Mouse (Mus musculus) heart, embryonic 14.5 days (tissue): Measurements from ENCODE around the gene Ovgp1. TPM values are rescaled to one million over a fixed set of nuclear protein-coding genes. Genes with fewer than 3 reads are reported as not detected.

ENCODE experiments used
- ATAC-seq: fragments of 200-750 bp; cut with Nextera tagmentation; 2 replicates; pipeline ENCODE4 v1.8.0; 2017; ENCODE audit warnings: low read depth, moderate TSS enrichment; ENCODE audit not compliant: insufficient number of reproducible peaks, insufficient read depth, low FRiP score
- H3K27ac ChIP-seq, 2 experiments: fragments of 200-500 bp in 1 of 2; fragments of 300-500 bp in 1 of 2; sonication (generic) in 1 of 2; replicated peaks in 1 of 2; 2 replicates each; pipeline ENCODE4 v1.5.1; 2012 to 2014; ENCODE audit warnings: low read depth in 2 of 2, low read length in 2 of 2, control low read depth in 1 of 2, mild to moderate bottlenecking in 1 of 2, mixed read lengths in 1 of 2; ENCODE audit not compliant: control insufficient read depth in 1 of 2, insufficient read depth in 1 of 2
- H3K27me3 ChIP-seq: fragments of 300-500 bp; sonication (generic); 2 replicates; pipeline ENCODE4 v1.6.1; 2014; ENCODE audit warnings: mild to moderate bottlenecking, low read length, control low read depth; ENCODE audit not compliant: control insufficient read depth, insufficient read depth
- H3K36me3 ChIP-seq: fragments of 300-500 bp; sonication (generic); 2 replicates; pipeline ENCODE4 v1.6.1; 2014; ENCODE audit warnings: mild to moderate bottlenecking, control low read depth, low read length, mixed read lengths; ENCODE audit not compliant: control insufficient read depth, insufficient read depth
- H3K4me1 ChIP-seq, 2 experiments: fragments of 200-500 bp in 1 of 2; fragments of 300-500 bp in 1 of 2; sonication (generic) in 1 of 2; 2 replicates each; pipeline ENCODE4 v1.6.1; 2012 to 2014; ENCODE audit warnings: low read length in 2 of 2, control low read depth in 1 of 2, mixed read lengths in 1 of 2; ENCODE audit not compliant: control insufficient read depth in 2 of 2, insufficient read depth in 2 of 2
- H3K4me2 ChIP-seq: fragments of 300-500 bp; sonication (generic); 2 replicates; pipeline ENCODE4 v1.6.1; 2014; ENCODE audit warnings: mild to moderate bottlenecking, low read length
- H3K4me3 ChIP-seq, 2 experiments: fragments of 200-500 bp in 1 of 2; fragments of 300-500 bp in 1 of 2; sonication (generic) in 1 of 2; 2 replicates each; pipeline ENCODE4 v1.5.1; 2012 to 2014; ENCODE audit warnings: low read length in 2 of 2, mild to moderate bottlenecking in 2 of 2, control low read depth in 1 of 2, low read depth in 1 of 2, moderate library complexity in 1 of 2; ENCODE audit not compliant: control insufficient read depth in 1 of 2, insufficient read depth in 1 of 2
- H3K9ac ChIP-seq: fragments of 300-500 bp; sonication (generic); 2 replicates; pipeline ENCODE4 v1.6.1; 2014; ENCODE audit warnings: mild to moderate bottlenecking, low read length
- H3K9me3 ChIP-seq: fragments of 300-500 bp; sonication (generic); 2 replicates; pipeline ENCODE4 v1.6.1; 2016; ENCODE audit warnings: low read length, control low read depth; ENCODE audit not compliant: control insufficient read depth
- WGBS: fragments of 180-500 bp; shearing (Covaris S2); extraction: QIAGEN DNeasy Blood & Tissue Kit; methylation state at CpG from one replicate; pipeline ENCODE4 v1.1.7; 2014; 5-methylcytosine and 5-hydroxymethylcytosine counted together
- polyA plus RNA-seq: library from polyadenylated mRNA; unstranded; fragments of >200 nt; fragmentation: Nextera tagmentation; extraction: Ambion mirVana; gene quantifications from 2 replicates; pipeline ENCODE4 v1.2.1, GENCODE M21; 2014

The Ovgp1 gene
- polyA plus RNA-seq, 1 experiment from 2014 or later: 1.8 TPM

- no peak for ATAC-seq
Measured at GRCm38 (mm10) chr3:106024135-106024534, 50.6 kb downstream of the Ovgp1 start.

GRCm38 (mm10) chr3:106032781-106033180 lies 59.3 kb downstream of the Ovgp1 start, which contains the start of gene Chil5:
Gene Chil5 (minus strand): TSS chr3:106032814.
- no peaks in the 10 kb centered on the region for H3K27me3 ChIP-seq
- H3K4me2 ChIP-seq: no peak within 1 kb of the TSS
- H3K9me3 ChIP-seq: no peaks in the 10 kb centered on the region
- H3K4me3 ChIP-seq: no peak within 1 kb of the TSS
- 59% methylated on average over 1 of the region's 1 CpGs for WGBS
- H3K4me1 ChIP-seq: no peaks in the 10 kb centered on the region
- H3K36me3 ChIP-seq: no peaks in the 10 kb centered on the region
- ATAC-seq: no peak
- H3K9ac ChIP-seq: no peak within 1 kb of the TSS
- H3K27ac ChIP-seq: no peak within 1 kb of the TSS

More at GRCm38 (mm10) chr3:106024135-106024534, 50.6 kb downstream of the Ovgp1 start:
- no peaks in the 10 kb centered on the region for H3K27me3 ChIP-seq
- no peaks in the 10 kb centered on the region for H3K9me3 ChIP-seq
- H3K9ac ChIP-seq: no peak overlapping the region
- H3K4me2 ChIP-seq: no peak overlapping the region
- no peaks in the 10 kb centered on the region for H3K4me1 ChIP-seq
- H3K27ac ChIP-seq: no peak overlapping the region
- no peaks in the 10 kb centered on the region for H3K36me3 ChIP-seq
- H3K4me3 ChIP-seq: no peak overlapping the region
- 75% methylated on average over 2 of the region's 2 CpGs for WGBS

Other genes with a start within 250 kb of the Ovgp1 start
- gene Rap1a, start 172.4 kb upstream of the Ovgp1 start, polyA plus RNA-seq: 66.9 and 77.3 TPM in 2 replicates
- gene Adora3, start 102.9 kb upstream of the Ovgp1 start, polyA plus RNA-seq: not detected in 2 replicates
- gene Tmigd3, start 102.8 kb upstream of the Ovgp1 start, polyA plus RNA-seq: 0.26 and 0.41 TPM in 2 replicates
- gene I830077J02Rik, start 41.0 kb upstream of the Ovgp1 start, polyA plus RNA-seq: 1.5 and 1.8 TPM in 2 replicates
- gene Wdr77, start 14.3 kb upstream of the Ovgp1 start, polyA plus RNA-seq: 83.4 and 91.9 TPM in 2 replicates
- 903 and 907 TPM in 2 replicates for gene Atp5f1, start 13.6 kb upstream of the Ovgp1 start, polyA plus RNA-seq
- gene Pifo, start 40.9 kb downstream of the Ovgp1 start, polyA plus RNA-seq: not detected in 2 replicates
- 0.34 TPM in 1 of 2 replicates, not detected in the other for gene Chil5, start 59.1 kb downstream of the Ovgp1 start, polyA plus RNA-seq
- gene Chia1, start 139.5 kb downstream of the Ovgp1 start, polyA plus RNA-seq: 0.12 and 0.19 TPM in 2 replicates
- not detected in 2 replicates for gene Chil3, start 193.9 kb downstream of the Ovgp1 start, polyA plus RNA-seq
- not detected in 2 replicates for gene Chil4, start 245.8 kb downstream of the Ovgp1 start, polyA plus RNA-seq